Mouse (Mus musculus): ENCODE results near the gene Blcap. TPM values are rescaled to one million over a fixed set of nuclear protein-coding genes. Genes with fewer than 3 reads are reported as not detected.
A peak's percentile ranks its signal among the peaks of the same experiment; 100 is the strongest.

Gene Blcap
- total RNA-seq, 2 experiments from 2014 or later = 25.9 to 34.6 TPM

GRCm38 (mm10) chr2:157559858-157560257 lies 11.2 kb downstream of the Blcap start, which contains the start of gene Nnat:
Nnat (plus strand) TSS chr2:157560078.
- no peak for DNase-seq

- no peak for DNase-seq
These were observed 11.6 kb downstream of the Blcap start for GRCm38 (mm10) chr2:157559440-157559839.

- DNase-seq = peak; percentile 26
These were observed 12.6 kb downstream of the Blcap start for GRCm38 (mm10) chr2:157558520-157558919.

- peak; percentile 23 for DNase-seq
These were observed 13.0 kb downstream of the Blcap start for GRCm38 (mm10) chr2:157558051-157558450.

GRCm38 (mm10) chr2:157556074-157556698 lies 14.9 kb downstream of the Blcap start:
- no peak for DNase-seq

- no peak for DNase-seq
These were observed 18.8 kb downstream of the Blcap start for GRCm38 (mm10) chr2:157552158-157552886.

GRCm38 (mm10) chr2:157550292-157550691 lies 20.8 kb downstream of the Blcap start:
- DNase-seq = no peak

GRCm38 (mm10) chr2:157546686-157547085 lies 24.4 kb downstream of the Blcap start:
- no peak for DNase-seq

GRCm38 (mm10) chr2:157544333-157544888 lies 26.7 kb downstream of the Blcap start:
- DNase-seq = no peak

- DNase-seq = no peak
These were observed 28.7 kb downstream of the Blcap start for GRCm38 (mm10) chr2:157542415-157542814.

GRCm38 (mm10) chr2:157541631-157542030 lies 29.4 kb downstream of the Blcap start:
- DNase-seq = no peak

- no peak for DNase-seq
These were observed 30.0 kb downstream of the Blcap start for GRCm38 (mm10) chr2:157540953-157541569.

GRCm38 (mm10) chr2:157540073-157540952 lies 30.8 kb downstream of the Blcap start:
- DNase-seq = peak; percentile 51

- DNase-seq = no peak
These were observed 34.0 kb downstream of the Blcap start for GRCm38 (mm10) chr2:157537118-157537517.

GRCm38 (mm10) chr2:157536476-157537081 lies 34.5 kb downstream of the Blcap start:
- no peak for DNase-seq

GRCm38 (mm10) chr2:157534163-157534562 lies 36.9 kb downstream of the Blcap start:
- DNase-seq = no peak

GRCm38 (mm10) chr2:157531681-157532426 lies 39.2 kb downstream of the Blcap start:
- DNase-seq = no peak

GRCm38 (mm10) chr2:157530056-157530955 lies 40.8 kb downstream of the Blcap start:
- no peak for DNase-seq

GRCm38 (mm10) chr2:157522556-157522955 lies 48.5 kb downstream of the Blcap start:
- DNase-seq = no peak

- no peak for DNase-seq
These were observed 50.6 kb downstream of the Blcap start for GRCm38 (mm10) chr2:157520496-157520895.
